In genomic region chr14:22800020-22800419, GRCm38 (mm10) we compare ENCODE assay signal across 18 mouse cellular contexts.
"Had no signal": no experiment of that assay in that cellular context is flagged by ENCODE, and none has a peak within 500 bp of the region (broad histone marks: within the 10 kb centered on the region; RNA-seq: fewer than 3 reads in every experiment).

No protein-coding gene starts in this region.

- H3K4me2 ChIP-seq: hindbrain, embryonic 15.5 days; limb, embryonic 12.5 days; limb, embryonic 15.5 days; liver, embryonic 13.5 days; lung, embryonic 15.5 days; midbrain, embryonic 13.5 days; neural tube, embryonic 13.5 days had no signal

- H3K27me3 ChIP-seq: hindbrain, embryonic 15.5 days; liver, embryonic 13.5 days; lung, embryonic 15.5 days; megakaryocyte, embryonic 14.5 days; neural tube, embryonic 13.5 days had no signal

- H3K27ac ChIP-seq: hindbrain, embryonic 15.5 days; layer of hippocampus, adult 2 months; left cerebral cortex, adult 2 months; limb, embryonic 12.5 days; limb, embryonic 15.5 days; liver, embryonic 13.5 days; lung, embryonic 15.5 days; midbrain, embryonic 10.5 days; midbrain, embryonic 13.5 days; neural tube, embryonic 13.5 days had no signal

- ATAC-seq: intestine, postnatal 0 days; midbrain, embryonic 13.5 days; midbrain, embryonic 16.5 days had no signal

- H3K36me3 ChIP-seq: hindbrain, embryonic 15.5 days; limb, embryonic 12.5 days; limb, embryonic 15.5 days; liver, embryonic 13.5 days; lung, embryonic 15.5 days; midbrain, embryonic 10.5 days; midbrain, embryonic 13.5 days; neural tube, embryonic 13.5 days had no signal

- H3K4me3 ChIP-seq: hindbrain, embryonic 15.5 days; layer of hippocampus, adult 2 months; left cerebral cortex, adult 2 months; limb, embryonic 12.5 days; limb, embryonic 15.5 days; liver, embryonic 13.5 days; lung, embryonic 15.5 days; megakaryocyte, embryonic 14.5 days; midbrain, embryonic 10.5 days; midbrain, embryonic 13.5 days; myocyte; neural tube, embryonic 13.5 days had no signal

- DNase-seq: layer of hippocampus, postnatal 36 days; left cerebral cortex, postnatal 4 days; liver, embryonic 13.5 days; thymus, adult 18-20 months; thymus, postnatal 36 days had no signal

- H3K9ac ChIP-seq: hindbrain, embryonic 15.5 days; limb, embryonic 12.5 days; limb, embryonic 15.5 days; liver, embryonic 13.5 days; lung, embryonic 15.5 days; midbrain, embryonic 13.5 days; neural tube, embryonic 13.5 days had no signal

- H3K4me1 ChIP-seq: hindbrain, embryonic 15.5 days; limb, embryonic 15.5 days; midbrain, embryonic 13.5 days had no signal

- H3K9me3 ChIP-seq: hindbrain, embryonic 15.5 days; limb, embryonic 12.5 days; limb, embryonic 15.5 days; liver, embryonic 13.5 days; lung, embryonic 15.5 days; megakaryocyte, embryonic 14.5 days; midbrain, embryonic 10.5 days; midbrain, embryonic 13.5 days; neural tube, embryonic 13.5 days had no signal
